Mouse (Mus musculus) left cerebral cortex, adult 2 months (tissue): ENCODE data around the gene Gbp3. TPM values are rescaled to one million over a fixed set of nuclear protein-coding genes. Genes with fewer than 3 reads are reported as not detected.

Experiments
- DNase-seq, 2 experiments: peaks; one replicate each; pipeline ENCODE4 v3.0.0; 2021 to 2022; ENCODE audit warnings: low spot score in 2 of 2, mixed read lengths in 1 of 2; ENCODE audit errors: extremely low spot score in 1 of 2
- H3K27ac ChIP-seq: fragments of 200-600 bp; 2 replicates; pipeline ENCODE4 v1.8.1; 2022
- H3K4me3 ChIP-seq: fragments of 200-600 bp; 2 replicates; pipeline ENCODE4 v1.8.1; 2022
- CTCF ChIP-seq: fragments of 200-600 bp; IDR thresholded peaks from 2 replicates; pipeline ENCODE4 v1.8.1; 2022; ENCODE audit warnings: antibody characterized with exemption, mild to moderate bottlenecking, moderate library complexity
- intact Hi-C: fragments of 180-260 bp; cut with DNase I; formaldehyde crosslinking; loops from one replicate; pipeline ENCODE4 v1.15.1; 2025
- total RNA-seq, 2 experiments: library from RNA; stranded (reverse); gene quantifications; 2 replicates each; pipeline ENCODE4 v1.2.3; 2021

Gbp3 gene
- total RNA-seq, 2 experiments from 2014 or later = 3.2 to 5.1 TPM

GRCm38 (mm10) chr3:142594547-142594946, 34.7 kb downstream of the Gbp3 start, which contains the start of gene Gbp2b:
Gbp2b (plus strand) TSS chr3:142594847.
- no peak within 1 kb of the TSS for H3K4me3 ChIP-seq
- H3K27ac ChIP-seq = no peak within 1 kb of the TSS
- intact Hi-C loops = no loop called here
- no peak for DNase-seq
- no peak for TF ChIP-seq CTCF

GRCm38 (mm10) chr3:142597923-142598322, 38.1 kb downstream of the Gbp3 start:
- Histone ChIP-seq H3K4me3 (no peak overlapping the region), H3K27ac (no peak overlapping the region)
- TF ChIP-seq CTCF = no peak
- DNase-seq = no peak
- intact Hi-C loops = no loop called here

- intact Hi-C loops = no loop called here
- H3K27ac ChIP-seq = no peak overlapping the region
- no peak for DNase-seq
- H3K4me3 ChIP-seq = no peak overlapping the region
- no peak for TF ChIP-seq CTCF
Measured at GRCm38 (mm10) chr3:142601675-142602074, 41.8 kb downstream of the Gbp3 start.

GRCm38 (mm10) chr3:142618658-142619057, 58.8 kb downstream of the Gbp3 start:
- Histone ChIP-seq H3K4me3 (no peak overlapping the region), H3K27ac (no peak overlapping the region)
- no peak for TF ChIP-seq CTCF
- intact Hi-C loops = no loop called here
- DNase-seq = no peak

- TF ChIP-seq CTCF = no peak
- peak overlapping the region; percentile 76 for H3K27ac ChIP-seq
Measured at GRCm38 (mm10) chr3:142619606-142620005, 59.8 kb downstream of the Gbp3 start.

GRCm38 (mm10) chr3:142620111-142620955, 60.5 kb downstream of the Gbp3 start, which contains the start of gene Gbp2:
Gbp2 (plus strand) TSS chr3:142620602.
- peak within 1 kb of the TSS; percentile 34 for H3K4me3 ChIP-seq

More at GRCm38 (mm10) chr3:142619606-142620005, 59.8 kb downstream of the Gbp3 start:
- no peak overlapping the region for H3K4me3 ChIP-seq
- no peak for DNase-seq
- intact Hi-C loops = no loop called here

GRCm38 (mm10) chr3:142620956-142621562, 61.2 kb downstream of the Gbp3 start:
- TF ChIP-seq CTCF = peak; percentile 38
- no peak for DNase-seq
- Histone ChIP-seq H3K27ac (peak overlapping the region; percentile 76), H3K4me3 (peak overlapping the region; percentile 34; the same call in 1 of the 2 replicates)
- intact Hi-C loops = no loop called here

More at GRCm38 (mm10) chr3:142620111-142620955, 60.5 kb downstream of the Gbp3 start, which contains the start of gene Gbp2:
- peak within 1 kb of the TSS; percentile 76 for H3K27ac ChIP-seq
- no peak for DNase-seq
- intact Hi-C loops = no loop called here
- no peak for TF ChIP-seq CTCF

Other genes starting within 250 kb of the Gbp3 start
- 10 to 100 TPM; 21.3 to 23.4 TPM for gene Pdlim5, start 164.3 kb upstream of the Gbp3 start, total RNA-seq
- gene Gbp5, start 66.0 kb upstream of the Gbp3 start, total RNA-seq = 1 to 10 TPM; 1.6 to 2.0 TPM
- 1 to 10 TPM; 2.3 to 3.4 TPM for gene Gbp7, start 29.7 kb upstream of the Gbp3 start, total RNA-seq
- not detected for gene Gbp2b, start 34.8 kb downstream of the Gbp3 start, total RNA-seq
- 1 to 10 TPM; 1.3 to 1.7 TPM for gene Gbp2, start 60.6 kb downstream of the Gbp3 start, total RNA-seq
- 1 to 10 TPM; 5.1 to 7.6 TPM for gene Kyat3, start 141.0 kb downstream of the Gbp3 start, total RNA-seq
- gene Gtf2b, start 205.0 kb downstream of the Gbp3 start, total RNA-seq = 10 to 100 TPM; 41.6 to 45.6 TPM